Mouse (Mus musculus) CH12.LX (cell line): ENCODE measurements around the gene Surf6. TPM values are rescaled to one million over a fixed set of nuclear protein-coding genes. Genes with fewer than 3 reads are reported as not detected.

Experiments
- DNase-seq: peaks from one replicate; pipeline ENCODE4 v3.0.0-alpha.2; 2013; ENCODE audit errors: extremely low read depth
- H3K27ac ChIP-seq: 2 replicates; pipeline ENCODE4 v1.5.1; 2012; ENCODE audit warnings: low read depth, mild to moderate bottlenecking, control low read depth, moderate library complexity; ENCODE audit not compliant: insufficient read depth
- H3K27me3 ChIP-seq: replicated peaks from 2 replicates; pipeline ENCODE3; 2012; ENCODE audit warnings: inconsistent platforms
- H3K36me3 ChIP-seq, 2 experiments: replicated peaks in 1 of 2; 2 replicates each; pipeline versions ENCODE3 to v1.6.1; 2012; ENCODE audit warnings: inconsistent platforms in 1 of 2, low read length in 1 of 2, mild to moderate bottlenecking in 1 of 2, mixed read lengths in 1 of 2, moderate library complexity in 1 of 2; ENCODE audit not compliant: control insufficient read depth in 1 of 2, insufficient read depth in 1 of 2
- H3K4me1 ChIP-seq, 2 experiments: 2 replicates each; pipeline ENCODE4 v1.6.1; 2012; ENCODE audit warnings: inconsistent platforms in 1 of 2, moderate library complexity in 1 of 2; ENCODE audit not compliant: insufficient read depth in 2 of 2, control insufficient read depth in 1 of 2
- H3K4me2 ChIP-seq: 2 replicates; pipeline ENCODE4 v1.6.1; 2012; ENCODE audit warnings: low read depth, mild to moderate bottlenecking, control low read depth; ENCODE audit not compliant: poor library complexity, insufficient read depth, severe bottlenecking
- H3K4me3 ChIP-seq, 3 experiments: fragments of 150-350 bp in 1 of 3; sonication (generic) in 1 of 3; replicated peaks in 1 of 3; 2 replicates each; pipeline versions ENCODE3 to v1.5.1; 2011 to 2012; ENCODE audit warnings: low read depth in 2 of 3, low read length in 2 of 3, mild to moderate bottlenecking in 2 of 3, moderate library complexity in 2 of 3, control low read depth in 1 of 3, improper control_type of control experiment in 1 of 3, inconsistent platforms in 1 of 3, mixed read lengths in 1 of 3; ENCODE audit not compliant: poor library complexity in 1 of 3
- H3K79me2 ChIP-seq: replicated peaks from 2 replicates; pipeline ENCODE4 v1.6.1; 2012; ENCODE audit warnings: mild to moderate bottlenecking, moderate library complexity; ENCODE audit not compliant: control insufficient read depth, poor library complexity, insufficient read depth, severe bottlenecking; ENCODE audit errors: extremely low read depth
- H3K9ac ChIP-seq: 2 replicates; pipeline ENCODE4 v1.6.1; 2012; ENCODE audit warnings: low read depth, mild to moderate bottlenecking, control low read depth, moderate library complexity; ENCODE audit not compliant: insufficient read depth
- H3K9me3 ChIP-seq: replicated peaks from 2 replicates; pipeline ENCODE3; 2012; ENCODE audit warnings: low read length, inconsistent platforms, mixed read lengths
- CHD2 ChIP-seq: IDR thresholded peaks from 2 replicates; pipeline ENCODE4 v1.6.1; 2011; ENCODE audit warnings: low read length, improper control_type of control experiment
- CTCF ChIP-seq, 2 experiments: IDR thresholded peaks in 1 of 2; conservative IDR thresholded peaks in 1 of 2; 2 replicates each; pipeline ENCODE4 v1.5.1; 2011 to 2012; ENCODE audit warnings: low read depth in 2 of 2, low read length in 2 of 2, improper control_type of control experiment in 1 of 2, inconsistent platforms in 1 of 2, mild to moderate bottlenecking in 1 of 2, moderate library complexity in 1 of 2
- EP300 ChIP-seq: IDR thresholded peaks from 2 replicates; pipeline ENCODE4 v1.6.1; 2011; ENCODE audit warnings: low read length, improper control_type of control experiment
- JUN ChIP-seq: IDR thresholded peaks from 2 replicates; pipeline ENCODE4 v1.6.1; 2011; ENCODE audit warnings: low read depth, mild to moderate bottlenecking, low read length, improper control_type of control experiment, moderate library complexity; ENCODE audit not compliant: insufficient read depth
- JUND ChIP-seq: conservative IDR thresholded peaks from 2 replicates; pipeline ENCODE4 v1.6.1; 2011; ENCODE audit warnings: low read depth, low read length, improper control_type of control experiment
- MXI1 ChIP-seq: IDR thresholded peaks from 2 replicates; pipeline ENCODE4 v1.6.1; 2011; ENCODE audit warnings: mild to moderate bottlenecking, low read depth, low read length, improper control_type of control experiment
- NELFE ChIP-seq: IDR thresholded peaks from 2 replicates; pipeline ENCODE4 v1.6.1; 2011; ENCODE audit warnings: low read depth, low read length, improper control_type of control experiment
- POLR2A ChIP-seq: IDR thresholded peaks from 2 replicates; pipeline ENCODE4 v1.6.1; 2011; ENCODE audit warnings: low read depth, mild to moderate bottlenecking, improper control_type of control experiment, low read length
- POLR2AphosphoS2 ChIP-seq: IDR thresholded peaks from 2 replicates; pipeline ENCODE4 v1.6.1; 2011; ENCODE audit warnings: low read depth, low read length, improper control_type of control experiment
- RCOR1 ChIP-seq: conservative IDR thresholded peaks from 2 replicates; pipeline ENCODE4 v1.6.1; 2012; ENCODE audit warnings: low read depth, mild to moderate bottlenecking, inconsistent platforms, low read length, improper control_type of control experiment
- SIN3A ChIP-seq: IDR thresholded peaks from 2 replicates; pipeline ENCODE4 v1.6.1; 2012; ENCODE audit warnings: low read length, improper control_type of control experiment, inconsistent platforms
- SMC3 ChIP-seq: IDR thresholded peaks from 2 replicates; pipeline ENCODE4 v1.6.1; 2011; ENCODE audit warnings: low read depth, low read length, improper control_type of control experiment
- TCF12 ChIP-seq: IDR thresholded peaks from 2 replicates; pipeline ENCODE4 v1.6.1; 2014; ENCODE audit warnings: low read depth, mild to moderate bottlenecking, inconsistent platforms, low read length, improper control_type of control experiment
- USF1 ChIP-seq: IDR thresholded peaks from 2 replicates; pipeline ENCODE4 v1.6.1; 2014; ENCODE audit warnings: low read depth, mild to moderate bottlenecking, inconsistent platforms, low read length, improper control_type of control experiment
- USF2 ChIP-seq: conservative IDR thresholded peaks from 2 replicates; pipeline ENCODE4 v1.6.1; 2011; ENCODE audit warnings: low read depth, low read length, improper control_type of control experiment
- dilution Hi-C: fragments of 300-500 bp; cut with MboI; formaldehyde crosslinking; loops from 2 replicates; pipeline ENCODE4 v1.14.3; 2020; ENCODE audit warnings: low sequenced_read_pairs; ENCODE audit not compliant: extremely low pct_unique_long_range_greater_than_20kb, extremely low pct_ligation_motif_present
- in situ Hi-C: fragments of 300-500 bp; cut with MboI; formaldehyde crosslinking; loops from 3 replicates; pipeline ENCODE4 v1.14.3; 2019; ENCODE audit warnings: low sequenced_read_pairs, low pct_ligation_motif_present, low pct_unique_long_range_greater_than_20kb, mixed read lengths
- polyA plus RNA-seq: library from polyadenylated mRNA; unstranded; fragments of >175 nt; gene quantifications from 2 replicates; pipeline ENCODE4 v1.2.1, GENCODE M21; 2012; ENCODE audit warnings: low read depth; ENCODE audit not compliant: insufficient read length
- total RNA-seq, 2 experiments: library from RNA; depleted of rRNA; stranded (reverse); fragments of 300-350 nt in 1 of 2; fragments of >200 nt in 1 of 2; gene quantifications; 2 replicates each; pipeline ENCODE4 v1.2.3; 2012 to 2014

Gene Surf6
- total and polyA plus RNA-seq, 3 experiments, result 29.0 to 47.5 (median 34.8) TPM

- Histone ChIP-seq H3K9ac (no peak overlapping the region), H3K4me3 (no peak overlapping the region), H3K9me3 (no peaks in the 10 kb centered on the region), H3K79me2 (peaks cover 65% of the 10 kb centered on the region), H3K4me1 (peaks cover 12 to 42% of the 10 kb centered on the region in 2 experiments), H3K27ac (no peak overlapping the region)
- no peak for DNase-seq
- dilution Hi-C loops, result no loop called here
- in situ Hi-C loops, result loop anchor here (5.0 kb wide), 1 partner anchor 94 kb away; no protein-coding TSS in a partner anchor
- TF ChIP-seq JUND (no peak), SIN3A (no peak), MXI1 (no peak), JUN (no peak), CHD2 (no peak), POLR2A (no peak), RCOR1 (no peak), CTCF (conservative IDR thresholded peaks at IDR 0.05 in 1 of 2, IDR thresholded peaks at IDR 0.05 in 1 of 2; ENCODE audit: low read depth in 2 of 2, low read length in 2 of 2) (no peak), EP300 (no peak), TCF12 (no peak), SMC3 (no peak), NELFE (no peak), USF2 (no peak), USF1 (no peak)
- TF ChIP-seq, all 38 proteins: peak for 0
- peaks cover 61 to 86% of the 10 kb centered on the region in 2 experiments for H3K36me3 ChIP-seq
- no peaks in the 10 kb centered on the region for H3K27me3 ChIP-seq
- H3K4me2 ChIP-seq, result no peak overlapping the region
Measured at GRCm38 (mm10) chr2:26927745-26928476, 25.2 kb upstream of the Surf6 start.

GRCm38 (mm10) chr2:26921784-26922183 lies 19.1 kb upstream of the Surf6 start:
- dilution Hi-C loops, result no loop called here
- Histone ChIP-seq H3K27me3 (no peaks in the 10 kb centered on the region), H3K4me3 (no peak overlapping the region), H3K27ac (no peak overlapping the region), H3K9ac (no peak overlapping the region)
- DNase-seq, result no peak
- TF ChIP-seq POLR2AphosphoS2, result 0 out of 2 replicates have a peak, but pooled peaks have one; percentile 67
- TF ChIP-seq JUND, result no peak
- TF ChIP-seq, all 38 proteins: peak for 1
- Histone ChIP-seq H3K9me3 (no peaks in the 10 kb centered on the region), H3K4me1 (peaks cover 13 to 34% of the 10 kb centered on the region in 2 experiments), H3K79me2 (peaks cover 19% of the 10 kb centered on the region), H3K4me2 (no peak overlapping the region), H3K36me3 (peaks cover 88 to 96% of the 10 kb centered on the region in 2 experiments)
- in situ Hi-C loops, result no loop called here
